Mouse (Mus musculus): ENCODE measurements around the gene Sfta2. TPM values are rescaled to one million over a fixed set of nuclear protein-coding genes. Genes with fewer than 3 reads are reported as not detected.

Sfta2 gene
- polyA plus RNA-seq, 1 experiment from 2014 or later = 1.0 TPM

DNA sequence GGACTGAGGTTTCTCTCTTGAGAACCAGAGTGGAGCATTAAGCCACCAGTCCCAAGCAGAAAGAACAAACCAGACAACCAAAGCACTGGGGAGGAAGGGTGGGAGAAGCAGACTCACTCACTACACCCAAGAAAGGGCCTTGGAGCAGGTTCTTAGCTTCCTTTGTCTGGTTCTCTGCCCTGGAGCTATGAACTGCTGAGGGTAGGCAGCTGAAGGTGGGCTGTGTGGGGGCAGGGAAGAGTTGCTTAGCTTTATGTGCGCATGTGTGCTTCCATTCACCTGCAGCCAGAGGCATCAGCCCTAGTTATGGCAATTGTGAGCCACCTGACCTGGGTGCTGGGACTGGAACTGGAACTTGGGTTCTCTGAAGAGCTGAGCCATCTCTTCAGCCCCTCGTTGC is 51.7 kb downstream of the Sfta2 start:
- WGBS = 89% methylated on average over 2 of the region's 2 CpGs

DNA sequence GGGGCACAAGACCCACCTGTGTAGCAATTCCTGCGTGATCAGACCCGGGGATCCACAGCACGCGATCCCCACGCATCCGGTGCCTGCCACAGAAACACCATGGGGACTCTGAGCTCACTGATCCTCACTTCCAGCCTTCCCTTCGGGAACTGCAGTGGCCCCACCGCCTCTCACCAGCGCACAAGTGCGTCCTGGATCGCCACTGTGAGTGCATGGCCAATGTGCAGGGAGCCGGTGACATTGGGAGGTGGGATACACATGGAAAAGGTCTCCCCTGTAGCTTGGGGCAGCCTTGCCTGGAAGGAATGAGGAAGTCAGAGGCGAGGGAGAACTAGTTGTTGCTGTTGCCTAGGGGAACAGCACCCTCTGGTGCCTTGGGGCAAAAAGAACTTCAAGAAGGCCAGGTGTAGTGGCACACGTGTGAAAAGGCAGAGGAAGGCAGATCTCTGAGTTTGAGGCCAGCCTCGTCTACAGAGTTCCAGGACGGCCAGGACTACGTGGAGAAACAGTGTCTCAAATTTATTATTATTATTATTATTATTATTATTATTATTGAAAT is 64.7 kb downstream of the Sfta2 start:
- H3K27ac ChIP-seq (ENCODE audit: low read depth, low read length) = no peak overlapping the region
- peaks cover 8% of the 10 kb centered on the region; the same call in 1 of the 2 replicates for H3K4me1 ChIP-seq (replicated peaks; ENCODE audit: control insufficient read depth, insufficient read depth, low read length)
- no peak overlapping the region for H3K4me3 ChIP-seq (ENCODE audit: low read depth, low read length)
- peak; percentile 92 for TF ChIP-seq CTCF (IDR thresholded peaks at IDR 0.05; ENCODE audit: low read depth)
- H3K36me3 ChIP-seq (ENCODE audit: control insufficient read depth, insufficient read depth) = peaks cover 40% of the 10 kb centered on the region
- peak; percentile 38; the same call in 1 of the 2 replicates for ATAC-seq
- no peak overlapping the region for H3K4me2 ChIP-seq (replicated peaks; ENCODE audit: low read depth)
- H3K9me3 ChIP-seq (ENCODE audit: control insufficient read depth) = no peaks in the 10 kb centered on the region
- WGBS = 68% methylated on average over 17 of the region's 17 CpGs
- H3K27me3 ChIP-seq (replicated peaks; ENCODE audit: control insufficient read depth, insufficient read depth, low read length) = no peaks in the 10 kb centered on the region
- no peak overlapping the region for H3K9ac ChIP-seq (ENCODE audit: low read depth, low read length)

More for the DNA sequence above, 51.7 kb downstream of the Sfta2 start:
- Histone ChIP-seq H3K27me3 (replicated peaks; ENCODE audit: control insufficient read depth, insufficient read depth, low read length) (no peaks in the 10 kb centered on the region), H3K9me3 (ENCODE audit: control insufficient read depth) (no peaks in the 10 kb centered on the region), H3K4me2 (replicated peaks; ENCODE audit: low read depth) (no peak overlapping the region), H3K4me1 (replicated peaks; ENCODE audit: control insufficient read depth, insufficient read depth, low read length) (0 out of 2 replicates have a peak, but pooled peaks cover 4% of the 10 kb centered on the region), H3K27ac (ENCODE audit: low read depth, low read length) (no peak overlapping the region), H3K4me3 (ENCODE audit: low read depth, low read length) (no peak overlapping the region), H3K36me3 (ENCODE audit: control insufficient read depth, insufficient read depth) (peaks cover 31% of the 10 kb centered on the region), H3K9ac (ENCODE audit: low read depth, low read length) (no peak overlapping the region)
- no peak for TF ChIP-seq CTCF (IDR thresholded peaks at IDR 0.05; ENCODE audit: low read depth)
- no peak for ATAC-seq

DNA sequence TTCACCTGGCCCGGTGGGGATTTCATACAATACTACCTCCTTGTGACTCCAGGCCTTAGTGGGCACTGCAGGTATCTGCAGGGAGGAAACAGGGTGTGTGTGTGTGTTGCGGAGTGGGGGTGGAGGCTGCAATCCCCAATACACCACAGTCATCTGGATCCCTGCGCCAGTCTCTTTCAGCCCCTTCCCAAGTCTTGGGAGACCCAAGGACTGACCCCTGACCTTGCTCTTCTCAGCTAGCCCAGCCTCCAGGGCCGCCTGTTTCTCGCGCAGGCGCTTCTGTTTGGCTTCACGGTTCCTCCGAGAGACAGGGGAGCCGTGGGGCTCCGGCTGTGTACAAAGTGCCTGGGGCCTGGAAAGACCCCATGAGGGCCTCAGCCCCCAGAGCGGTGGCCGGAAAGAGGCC is 65.5 kb downstream of the Sfta2 start:
- Histone ChIP-seq H3K36me3 (ENCODE audit: control insufficient read depth, insufficient read depth) (peaks cover 35% of the 10 kb centered on the region), H3K27me3 (replicated peaks; ENCODE audit: control insufficient read depth, insufficient read depth, low read length) (no peaks in the 10 kb centered on the region), H3K27ac (ENCODE audit: low read depth, low read length) (peak overlapping the region; percentile 74), H3K9me3 (ENCODE audit: control insufficient read depth) (no peaks in the 10 kb centered on the region), H3K4me1 (replicated peaks; ENCODE audit: control insufficient read depth, insufficient read depth, low read length) (peaks cover 8% of the 10 kb centered on the region; the same call in 1 of the 2 replicates), H3K9ac (ENCODE audit: low read depth, low read length) (peak overlapping the region; percentile 64), H3K4me3 (ENCODE audit: low read depth, low read length) (peak overlapping the region; percentile 66), H3K4me2 (replicated peaks; ENCODE audit: low read depth) (peak overlapping the region; percentile 96)
- 2% methylated on average over 13 of the region's 13 CpGs for WGBS
- TF ChIP-seq CTCF (IDR thresholded peaks at IDR 0.05; ENCODE audit: low read depth) = 0 out of 2 replicates have a peak, but pooled peaks have one; percentile 6
- peak; percentile 22; the same call in 1 of the 2 replicates for ATAC-seq

GRCm38 (mm10) chr17:35667334-35668065 is 66.2 kb downstream of the Sfta2 start, which contains the start of gene Vars2:
TSS of gene Vars2 (minus strand) at chr17:35667592.
- Histone ChIP-seq H3K4me3 (ENCODE audit: low read depth, low read length) (peak within 1 kb of the TSS; percentile 66), H3K4me1 (replicated peaks; ENCODE audit: control insufficient read depth, insufficient read depth, low read length) (peaks cover 8% of the 10 kb centered on the region; the same call in 1 of the 2 replicates), H3K9ac (ENCODE audit: low read depth, low read length) (peak within 1 kb of the TSS; percentile 64), H3K36me3 (ENCODE audit: control insufficient read depth, insufficient read depth) (peaks cover 33% of the 10 kb centered on the region), H3K27ac (ENCODE audit: low read depth, low read length) (peak within 1 kb of the TSS; percentile 74), H3K4me2 (replicated peaks; ENCODE audit: low read depth) (peak within 1 kb of the TSS; percentile 96), H3K27me3 (replicated peaks; ENCODE audit: control insufficient read depth, insufficient read depth, low read length) (no peaks in the 10 kb centered on the region), H3K9me3 (ENCODE audit: control insufficient read depth) (no peaks in the 10 kb centered on the region)
- peak; percentile 80 for ATAC-seq
- peak; percentile 34 for TF ChIP-seq CTCF (IDR thresholded peaks at IDR 0.05; ENCODE audit: low read depth)
- WGBS = under 1% methylated on average over 61 of the region's 61 CpGs

GRCm38 (mm10) chr17:35669731-35670130 is 68.4 kb downstream of the Sfta2 start:
- Histone ChIP-seq H3K36me3 (ENCODE audit: control insufficient read depth, insufficient read depth) (peaks cover 17% of the 10 kb centered on the region), H3K27me3 (replicated peaks; ENCODE audit: control insufficient read depth, insufficient read depth, low read length) (no peaks in the 10 kb centered on the region), H3K4me3 (ENCODE audit: low read depth, low read length) (no peak overlapping the region), H3K27ac (ENCODE audit: low read depth, low read length) (no peak overlapping the region), H3K9ac (ENCODE audit: low read depth, low read length) (no peak overlapping the region), H3K4me1 (replicated peaks; ENCODE audit: control insufficient read depth, insufficient read depth, low read length) (peaks cover 8% of the 10 kb centered on the region; the same call in 1 of the 2 replicates), H3K4me2 (replicated peaks; ENCODE audit: low read depth) (no peak overlapping the region), H3K9me3 (ENCODE audit: control insufficient read depth) (no peaks in the 10 kb centered on the region)
- no peak for TF ChIP-seq CTCF (IDR thresholded peaks at IDR 0.05; ENCODE audit: low read depth)
- ATAC-seq = no peak
- WGBS = 96% methylated on average over 9 of the region's 9 CpGs

- Histone ChIP-seq H3K36me3 (ENCODE audit: control insufficient read depth, insufficient read depth) (peaks cover 15% of the 10 kb centered on the region), H3K4me3 (ENCODE audit: low read depth, low read length) (no peak overlapping the region), H3K4me2 (replicated peaks; ENCODE audit: low read depth) (no peak overlapping the region), H3K27me3 (replicated peaks; ENCODE audit: control insufficient read depth, insufficient read depth, low read length) (no peaks in the 10 kb centered on the region), H3K4me1 (replicated peaks; ENCODE audit: control insufficient read depth, insufficient read depth, low read length) (peaks cover 4% of the 10 kb centered on the region; the same call in 1 of the 2 replicates), H3K27ac (ENCODE audit: low read depth, low read length) (no peak overlapping the region), H3K9me3 (ENCODE audit: control insufficient read depth) (no peaks in the 10 kb centered on the region), H3K9ac (ENCODE audit: low read depth, low read length) (no peak overlapping the region)
- 91% methylated on average over 6 of the region's 6 CpGs for WGBS
- TF ChIP-seq CTCF (IDR thresholded peaks at IDR 0.05; ENCODE audit: low read depth) = no peak
- ATAC-seq = no peak
Observed at GRCm38 (mm10) chr17:35671846-35672245, 70.5 kb downstream of the Sfta2 start.

Data from intestine, postnatal 0 days (tissue).